Mouse (Mus musculus) embryonic facial prominence, embryonic 14.5 days (tissue): ENCODE data around the gene Dync1i1. TPM values are rescaled to one million over a fixed set of nuclear protein-coding genes. Genes with fewer than 3 reads are reported as not detected.

Experiments
- ATAC-seq: fragments of 200-750 bp; cut with Nextera tagmentation; 2 replicates; pipeline ENCODE4 v1.8.0; 2017; ENCODE audit warnings: low read depth, moderate number of reproducible peaks, moderate TSS enrichment
- DNase-seq: peaks from one replicate; pipeline ENCODE4 v3.0.0-alpha.2; 2015; ENCODE audit warnings: low spot score
- H3K27ac ChIP-seq: fragments of 300-500 bp; sonication (generic); replicated peaks from 2 replicates; pipeline ENCODE4 v1.5.1; 2014; ENCODE audit warnings: low read depth, mild to moderate bottlenecking, low read length, moderate library complexity
- H3K27me3 ChIP-seq: fragments of 300-500 bp; sonication (generic); replicated peaks from 2 replicates; pipeline ENCODE4 v1.6.1; 2014; ENCODE audit warnings: low read length; ENCODE audit not compliant: control insufficient read depth, insufficient read depth
- H3K36me3 ChIP-seq: fragments of 300-500 bp; sonication (generic); 2 replicates; pipeline ENCODE4 v1.6.1; 2014; ENCODE audit warnings: low read length, mixed read lengths; ENCODE audit not compliant: control insufficient read depth, insufficient read depth
- H3K4me1 ChIP-seq: fragments of 300-500 bp; sonication (generic); 2 replicates; pipeline ENCODE4 v1.6.1; 2014; ENCODE audit warnings: antibody characterized with exemption, low read length; ENCODE audit not compliant: control insufficient read depth, insufficient read depth
- H3K4me2 ChIP-seq: fragments of 300-500 bp; sonication (generic); 2 replicates; pipeline ENCODE4 v1.6.1; 2014; ENCODE audit warnings: low read depth, mild to moderate bottlenecking, low read length, moderate library complexity, mixed read lengths
- H3K4me3 ChIP-seq: fragments of 300-500 bp; sonication (generic); 2 replicates; pipeline ENCODE4 v1.5.1; 2014; ENCODE audit warnings: low read depth, mild to moderate bottlenecking, low read length
- H3K9ac ChIP-seq: fragments of 300-500 bp; sonication (generic); 2 replicates; pipeline ENCODE4 v1.6.1; 2014; ENCODE audit warnings: low read depth, mild to moderate bottlenecking, low read length, moderate library complexity, mixed read lengths
- H3K9me3 ChIP-seq: fragments of 300-500 bp; sonication (generic); 2 replicates; pipeline ENCODE4 v1.6.1; 2016; ENCODE audit warnings: low read length; ENCODE audit not compliant: control insufficient read depth
- WGBS: fragments of 180-500 bp; shearing (Covaris S2); extraction: QIAGEN DNeasy Blood & Tissue Kit; methylation state at CpG from one replicate; pipeline ENCODE4 v1.1.7; 2014; 5-methylcytosine and 5-hydroxymethylcytosine counted together
- polyA plus RNA-seq: library from polyadenylated mRNA; unstranded; fragments of >200 nt; fragmentation: Nextera tagmentation; extraction: Ambion mirVana; gene quantifications from 2 replicates; pipeline ENCODE4 v1.2.1, GENCODE M21; 2014

Dync1i1 gene
- polyA plus RNA-seq, 1 experiment from 2014 or later: 14.3 TPM

GRCm38 (mm10) chr6:6046729-6047424 is 321.4 kb downstream of the Dync1i1 start:
- DNase-seq (no peak), ATAC-seq (no peak)
- 0 out of 2 replicates have a peak, but pooled peaks cover under 1% of the 10 kb centered on the region for H3K4me1 ChIP-seq
- no peaks in the 10 kb centered on the region for H3K9me3 ChIP-seq
- H3K9ac ChIP-seq: no peak overlapping the region
- WGBS: 70% methylated on average over 12 of the region's 12 CpGs
- no peak overlapping the region for H3K27ac ChIP-seq
- no peak overlapping the region for H3K4me3 ChIP-seq
- no peaks in the 10 kb centered on the region for H3K27me3 ChIP-seq
- H3K36me3 ChIP-seq: no peaks in the 10 kb centered on the region
- no peak overlapping the region for H3K4me2 ChIP-seq

GRCm38 (mm10) chr6:6052696-6053095 is 327.3 kb downstream of the Dync1i1 start:
- WGBS: 51% methylated on average over 11 of the region's 11 CpGs
- DNase-seq (no peak), ATAC-seq (no peak)
- Histone ChIP-seq H3K9me3 (no peaks in the 10 kb centered on the region), H3K27me3 (no peaks in the 10 kb centered on the region), H3K4me1 (peaks cover 6% of the 10 kb centered on the region; the same call in 1 of the 2 replicates), H3K27ac (no peak overlapping the region), H3K4me2 (no peak overlapping the region), H3K36me3 (no peaks in the 10 kb centered on the region), H3K9ac (no peak overlapping the region), H3K4me3 (no peak overlapping the region)

GRCm38 (mm10) chr6:6053946-6054345 is 328.5 kb downstream of the Dync1i1 start:
- Histone ChIP-seq H3K9me3 (no peaks in the 10 kb centered on the region), H3K27me3 (no peaks in the 10 kb centered on the region), H3K4me3 (no peak overlapping the region), H3K4me2 (no peak overlapping the region), H3K27ac (no peak overlapping the region), H3K4me1 (peaks cover 6% of the 10 kb centered on the region; the same call in 1 of the 2 replicates), H3K9ac (no peak overlapping the region), H3K36me3 (no peaks in the 10 kb centered on the region)
- 58% methylated on average over 3 of the region's 3 CpGs for WGBS
- peak; percentile 48 for DNase-seq
- peak; percentile 37; the same call in 1 of the 2 replicates for ATAC-seq

GRCm38 (mm10) chr6:6058548-6058947 is 333.1 kb downstream of the Dync1i1 start:
- Histone ChIP-seq H3K27ac (no peak overlapping the region), H3K9ac (no peak overlapping the region), H3K4me2 (no peak overlapping the region), H3K9me3 (no peaks in the 10 kb centered on the region), H3K27me3 (no peaks in the 10 kb centered on the region), H3K4me3 (no peak overlapping the region), H3K36me3 (no peaks in the 10 kb centered on the region), H3K4me1 (no peaks in the 10 kb centered on the region)
- ATAC-seq (peak; percentile 85), DNase-seq (no peak)
- 27% methylated on average over 3 of the region's 3 CpGs for WGBS

- no peak for DNase-seq
- Histone ChIP-seq H3K4me1 (no peaks in the 10 kb centered on the region), H3K4me2 (no peak overlapping the region), H3K27me3 (no peaks in the 10 kb centered on the region), H3K9ac (no peak overlapping the region), H3K4me3 (no peak overlapping the region), H3K36me3 (no peaks in the 10 kb centered on the region), H3K27ac (no peak overlapping the region), H3K9me3 (no peaks in the 10 kb centered on the region)
- no peak for ATAC-seq
- 83% methylated on average over 6 of the region's 6 CpGs for WGBS
Observed at GRCm38 (mm10) chr6:6067201-6067600, 341.8 kb downstream of the Dync1i1 start.

GRCm38 (mm10) chr6:6070015-6070414 is 344.6 kb downstream of the Dync1i1 start:
- Histone ChIP-seq H3K4me3 (no peak overlapping the region), H3K4me2 (no peak overlapping the region), H3K36me3 (no peaks in the 10 kb centered on the region), H3K4me1 (no peaks in the 10 kb centered on the region), H3K9ac (no peak overlapping the region), H3K27ac (no peak overlapping the region), H3K27me3 (no peaks in the 10 kb centered on the region), H3K9me3 (no peaks in the 10 kb centered on the region)
- 8% methylated on average over 3 of the region's 3 CpGs for WGBS
- no peak for ATAC-seq
- no peak for DNase-seq

- H3K4me3 ChIP-seq: no peak overlapping the region
- no peak overlapping the region for H3K4me2 ChIP-seq
- no peaks in the 10 kb centered on the region for H3K27me3 ChIP-seq
- no peak for ATAC-seq
- H3K36me3 ChIP-seq: no peaks in the 10 kb centered on the region
- H3K9ac ChIP-seq: no peak overlapping the region
- H3K27ac ChIP-seq: no peak overlapping the region
- no peaks in the 10 kb centered on the region for H3K4me1 ChIP-seq
- 78% methylated on average over 7 of the region's 7 CpGs for WGBS
- DNase-seq: no peak
- H3K9me3 ChIP-seq: no peaks in the 10 kb centered on the region
Observed at GRCm38 (mm10) chr6:6071038-6071437, 345.6 kb downstream of the Dync1i1 start.

GRCm38 (mm10) chr6:6075940-6076447 is 350.6 kb downstream of the Dync1i1 start:
- H3K4me2 ChIP-seq: no peak overlapping the region
- WGBS: 87% methylated on average over 7 of the region's 7 CpGs
- ATAC-seq: no peak

GRCm38 (mm10) chr6:6077234-6077633 is 351.8 kb downstream of the Dync1i1 start:
- 0 out of 2 replicates have a peak, but pooled peaks cover 5% of the 10 kb centered on the region for H3K36me3 ChIP-seq
- H3K27ac ChIP-seq: no peak overlapping the region
- H3K27me3 ChIP-seq: no peaks in the 10 kb centered on the region
- no peaks in the 10 kb centered on the region for H3K4me1 ChIP-seq
- no peak overlapping the region for H3K9ac ChIP-seq
- no peak overlapping the region for H3K4me2 ChIP-seq
- WGBS: 73% methylated on average over 4 of the region's 4 CpGs
- H3K9me3 ChIP-seq: no peaks in the 10 kb centered on the region
- no peak for ATAC-seq
- no peak for DNase-seq
- no peak overlapping the region for H3K4me3 ChIP-seq

More at GRCm38 (mm10) chr6:6075940-6076447, 350.6 kb downstream of the Dync1i1 start:
- no peak for DNase-seq
- H3K9ac ChIP-seq: no peak overlapping the region
- no peak overlapping the region for H3K27ac ChIP-seq
- no peak overlapping the region for H3K4me3 ChIP-seq
- no peaks in the 10 kb centered on the region for H3K4me1 ChIP-seq
- H3K9me3 ChIP-seq: no peaks in the 10 kb centered on the region
- H3K36me3 ChIP-seq: 0 out of 2 replicates have a peak, but pooled peaks cover 5% of the 10 kb centered on the region
- H3K27me3 ChIP-seq: no peaks in the 10 kb centered on the region
